8 mouse cellular contexts compared by ENCODE assay signal in the genomic region with DNA sequence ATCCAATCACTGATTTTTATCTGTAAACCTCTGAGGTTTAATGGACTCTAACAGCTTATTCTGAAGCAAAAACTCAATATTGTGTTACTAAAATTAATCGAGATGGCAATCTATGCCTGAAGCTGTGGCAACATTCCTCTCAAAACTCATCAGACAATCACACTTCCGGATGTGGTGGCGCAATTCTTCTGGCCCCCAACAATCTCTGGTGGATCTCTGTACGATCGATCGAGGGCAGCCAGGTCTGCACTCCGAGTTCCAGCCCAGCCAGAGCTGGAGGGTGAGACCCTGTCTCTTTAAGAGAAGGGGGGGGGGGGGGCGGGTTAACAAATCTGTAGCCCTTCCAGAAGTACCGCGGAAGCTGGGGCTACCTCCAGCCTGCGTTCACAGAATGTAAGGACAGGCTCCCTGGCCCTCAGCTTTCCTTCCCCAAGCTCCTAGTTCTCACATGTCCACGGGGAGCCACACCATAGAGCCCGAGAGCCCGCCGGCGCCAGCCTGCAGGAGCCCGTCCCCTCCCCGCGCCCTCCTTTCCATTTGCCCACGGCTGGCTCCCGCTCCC. TPM values are rescaled to one million over a fixed set of nuclear protein-coding genes. Genes with fewer than 3 reads are reported as not detected.
DNase-seq lines count a peak whose midpoint lies in the region; ATAC-seq lines count a peak whose summit lies in the region.

No protein-coding gene starts in this region.

- DNase-seq in heart, postnatal 4 days = no peak
- peak; percentile 14 for DNase-seq in brain, embryonic 18.5 days (ENCODE audit: low read depth, low spot score)
- peak; percentile 58 for DNase-seq in mesoderm, embryonic 11.5 days (ENCODE audit: low read depth, low spot score)
- no peak for DNase-seq in Muller cell, postnatal 12 days (ENCODE audit: inconsistent ontology term)
- no peak for DNase-seq in adrenal gland, adult 8-10 months
- no peak for DNase-seq in left cerebral cortex, adult 9 months (ENCODE audit: low spot score in 2 of 2)

- under 1% methylated on average over 21 of the region's 21 CpGs for WGBS in heart, embryonic 16.5 days
- WGBS in hindbrain, embryonic 12.5 days = under 1% methylated on average over 21 of the region's 21 CpGs

- ATAC-seq in heart, embryonic 16.5 days (replicated peaks; ENCODE audit: extremely low read depth, insufficient read depth, low FRiP score) = peak; percentile 57
- ATAC-seq in hindbrain, embryonic 12.5 days (ENCODE audit: low FRiP score) = peak; percentile 84

- H3K4me2 ChIP-seq in heart, embryonic 16.5 days (ENCODE audit: low read depth, low read length) = peak overlapping the region; percentile 85
- peak overlapping the region; percentile 76 for H3K4me2 ChIP-seq in hindbrain, embryonic 12.5 days (replicated peaks)

- peak overlapping the region; percentile 67 for H3K9ac ChIP-seq in heart, embryonic 16.5 days (ENCODE audit: low read length)
- H3K9ac ChIP-seq in hindbrain, embryonic 12.5 days = peak overlapping the region; percentile 63

- H3K36me3 ChIP-seq in heart, embryonic 16.5 days (ENCODE audit: control insufficient read depth, insufficient read depth) = peaks cover 24% of the 10 kb centered on the region
- peaks cover 30% of the 10 kb centered on the region for H3K36me3 ChIP-seq in hindbrain, embryonic 12.5 days

- H3K27ac ChIP-seq in heart, embryonic 16.5 days (ENCODE audit: low read length) = peak overlapping the region; percentile 62
- peak overlapping the region; percentile 69 for H3K27ac ChIP-seq in hindbrain, embryonic 12.5 days

- H3K4me3 ChIP-seq in heart, embryonic 16.5 days (ENCODE audit: low read length) = peak overlapping the region; percentile 74
- H3K4me3 ChIP-seq in hindbrain, embryonic 12.5 days = peak overlapping the region; percentile 73

- no peaks in the 10 kb centered on the region for H3K27me3 ChIP-seq in heart, embryonic 16.5 days (ENCODE audit: control insufficient read depth, insufficient read depth, low read length)
- H3K27me3 ChIP-seq in hindbrain, embryonic 12.5 days = no peaks in the 10 kb centered on the region

- H3K4me1 ChIP-seq in heart, embryonic 16.5 days (ENCODE audit: control insufficient read depth, insufficient read depth, low read length) = peaks cover 18% of the 10 kb centered on the region
- peaks cover 15% of the 10 kb centered on the region for H3K4me1 ChIP-seq in hindbrain, embryonic 12.5 days

- no peaks in the 10 kb centered on the region for H3K9me3 ChIP-seq in heart, embryonic 16.5 days (replicated peaks; ENCODE audit: control insufficient read depth, low read length)
- H3K9me3 ChIP-seq in hindbrain, embryonic 12.5 days (replicated peaks) = peaks cover 18% of the 10 kb centered on the region

RNA-seq across cellular contexts. Expression of a gene that starts 0.5 kb away (rescaled TPM):
- 4.9 and 6.0 TPM in 2 replicates for polyA plus RNA-seq in heart, embryonic 16.5 days (2015; fragmentation: Nextera tagmentation; extraction: Ambion mirVana)
- 1 to 10 TPM; 5.2 to 5.6 TPM for total RNA-seq in heart, postnatal 4 days (2021)
- polyA plus RNA-seq in hindbrain, embryonic 12.5 days (2016; fragmentation: Nextera tagmentation; extraction: Ambion mirVana) = 5.6 and 7.5 TPM in 2 replicates
- 1 to 10 TPM in 2 of 4 experiments, under 1 TPM in 2; 0.49 to 1.1 (median 0.86) TPM for total RNA-seq in adrenal gland, adult 8-10 months (2022)

RNA-seq across cellular contexts. Expression of a gene that starts 56.8 kb away (rescaled TPM):
- polyA plus RNA-seq in heart, embryonic 16.5 days (2015; fragmentation: Nextera tagmentation; extraction: Ambion mirVana) = 12.5 and 13.0 TPM in 2 replicates
- 10 to 100 TPM in 1 of 2 experiments, 1 to 10 TPM in 1; 9.8 to 13.4 TPM for total RNA-seq in heart, postnatal 4 days (2021)
- 46.9 and 48.5 TPM in 2 replicates for polyA plus RNA-seq in hindbrain, embryonic 12.5 days (2016; fragmentation: Nextera tagmentation; extraction: Ambion mirVana)
- 10 to 100 TPM; 22.4 to 32.1 (median 30.2) TPM for total RNA-seq in adrenal gland, adult 8-10 months (2022)

Comparison
In these comparisons a context has a peak if more than half of its experiments do, and no peak if none do; other contexts are left out.
1. DNase-seq: peak in brain, embryonic 18.5 days (single experiment) and mesoderm, embryonic 11.5 days (single experiment); none in heart, postnatal 4 days (single experiment), Muller cell, postnatal 12 days (single experiment), adrenal gland, adult 8-10 months (single experiment) and left cerebral cortex, adult 9 months (0 of 2).